Mouse (Mus musculus) hindbrain, embryonic 10.5 days (tissue): ENCODE results near the gene Fkbp10. TPM values are rescaled to one million over a fixed set of nuclear protein-coding genes. Genes with fewer than 3 reads are reported as not detected.

Experiments used
- DNase-seq: peaks from one replicate; pipeline ENCODE4 v3.0.0-alpha.2; 2017; ENCODE audit warnings: low spot score
- H3K27ac ChIP-seq: fragments of 300-500 bp; sonication (generic); 2 replicates; pipeline ENCODE4 v1.5.1; 2016; ENCODE audit warnings: mild to moderate bottlenecking, moderate library complexity
- H3K27me3 ChIP-seq: fragments of 300-500 bp; sonication (generic); 2 replicates; pipeline ENCODE4 v1.6.1; 2016; ENCODE audit warnings: mild to moderate bottlenecking; ENCODE audit not compliant: poor library complexity, insufficient read depth, severe bottlenecking
- H3K36me3 ChIP-seq: fragments of 300-500 bp; sonication (generic); 2 replicates; pipeline ENCODE4 v1.6.1; 2016; ENCODE audit warnings: mild to moderate bottlenecking, moderate library complexity
- H3K4me1 ChIP-seq: fragments of 300-500 bp; sonication (generic); replicated peaks from 2 replicates; pipeline ENCODE4 v1.6.1; 2016; ENCODE audit warnings: mild to moderate bottlenecking
- H3K4me3 ChIP-seq: fragments of 300-500 bp; sonication (generic); 2 replicates; pipeline ENCODE4 v1.5.1; 2016; ENCODE audit warnings: mild to moderate bottlenecking, moderate library complexity
- H3K9me3 ChIP-seq: fragments of 300-500 bp; sonication (generic); 2 replicates; pipeline ENCODE4 v1.6.1; 2016; ENCODE audit warnings: mild to moderate bottlenecking, moderate library complexity
- WGBS: fragments of 180-500 bp; shearing (Covaris S2); methylation state at CpG from one replicate; pipeline ENCODE4 v1.1.7; 2016; 5-methylcytosine and 5-hydroxymethylcytosine counted together
- polyA plus RNA-seq: library from polyadenylated mRNA; unstranded; fragments of >200 nt; fragmentation: Nextera tagmentation; extraction: Ambion mirVana; gene quantifications from 2 replicates; pipeline ENCODE4 v1.2.1, GENCODE M21; 2016

Fkbp10 gene
- polyA plus RNA-seq, 1 experiment from 2014 or later, result 52.0 TPM

DNA sequence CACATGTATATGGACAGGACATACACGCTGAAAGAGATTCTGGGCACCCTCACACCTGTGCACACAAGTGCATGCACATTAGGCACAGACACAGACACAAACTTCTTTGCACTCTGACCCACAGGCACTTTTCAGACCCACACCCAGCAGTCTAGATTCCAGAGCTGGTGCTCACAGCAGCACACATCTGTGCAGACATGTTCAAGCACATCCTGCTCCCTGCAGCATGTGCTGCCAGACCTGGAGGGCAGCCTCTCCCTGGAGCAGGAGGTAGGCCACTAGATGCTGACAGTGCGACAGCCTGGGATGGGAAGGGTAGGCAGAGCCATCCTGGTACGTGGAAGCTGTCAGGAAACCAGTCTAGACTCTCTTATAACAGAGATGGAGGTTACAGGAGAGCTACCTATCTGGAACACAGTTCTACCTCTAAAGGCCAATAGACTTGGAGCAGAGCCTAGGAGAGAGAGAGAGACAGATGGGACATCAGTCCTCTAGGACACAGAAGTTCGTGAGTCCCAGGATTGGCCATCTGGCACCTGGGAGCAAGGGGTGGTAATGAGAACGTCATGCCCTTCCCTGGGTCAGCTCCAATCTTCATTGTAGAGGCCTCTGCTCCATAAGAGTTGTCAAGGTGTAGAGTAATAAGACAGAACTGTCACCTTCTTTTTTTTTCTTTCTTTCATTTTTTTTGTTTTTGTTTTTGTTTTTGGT lies 8.3 kb upstream of the Fkbp10 start:
- Histone ChIP-seq H3K27ac (no peak overlapping the region), H3K27me3 (no peaks in the 10 kb centered on the region; the same call in 1 of the 2 replicates), H3K4me3 (no peak overlapping the region), H3K9me3 (no peaks in the 10 kb centered on the region), H3K4me1 (peaks cover 24% of the 10 kb centered on the region), H3K36me3 (peaks cover 26% of the 10 kb centered on the region)
- no peak for DNase-seq
- 86% methylated on average over 5 of the region's 5 CpGs for WGBS

DNA sequence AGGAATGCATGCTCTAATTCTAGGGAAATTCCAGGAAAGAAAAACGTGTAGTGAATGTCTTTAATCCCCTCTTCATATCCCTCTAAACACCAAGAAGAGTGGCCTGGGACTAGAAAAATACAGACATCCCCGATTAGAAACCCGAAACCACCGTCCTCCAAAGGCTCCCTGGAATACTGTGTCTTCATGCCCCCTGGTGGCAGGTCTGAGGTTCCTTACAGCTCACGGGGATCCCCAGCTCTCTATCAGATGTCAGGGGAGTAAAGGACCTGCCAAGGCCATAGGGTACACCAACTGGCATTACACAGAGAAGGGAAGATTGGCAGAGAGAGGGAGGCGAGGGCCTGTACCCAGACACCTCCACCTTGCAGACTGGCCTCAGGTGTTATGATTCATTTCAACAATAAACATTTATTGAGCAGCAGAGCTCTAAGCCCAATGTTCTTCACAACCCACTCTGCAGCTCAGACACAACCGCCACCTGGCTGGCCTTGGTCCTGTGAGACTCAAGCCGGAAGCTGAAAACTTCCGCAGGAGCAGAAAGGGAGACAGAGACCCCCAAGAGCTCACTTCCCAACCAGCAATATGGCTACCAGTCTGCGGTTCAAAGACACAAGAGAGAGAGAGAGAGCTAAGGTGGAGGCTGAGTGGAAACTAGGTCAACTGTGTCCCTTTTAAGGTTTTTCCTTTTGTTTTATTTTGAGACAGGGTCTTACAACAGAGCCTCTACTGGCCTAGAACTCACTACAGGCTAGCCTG lies 7.2 kb upstream of the Fkbp10 start:
- H3K9me3 ChIP-seq, result no peaks in the 10 kb centered on the region
- WGBS, result 50% methylated on average over 10 of the region's 10 CpGs
- peaks cover 25% of the 10 kb centered on the region for H3K4me1 ChIP-seq

DNA sequence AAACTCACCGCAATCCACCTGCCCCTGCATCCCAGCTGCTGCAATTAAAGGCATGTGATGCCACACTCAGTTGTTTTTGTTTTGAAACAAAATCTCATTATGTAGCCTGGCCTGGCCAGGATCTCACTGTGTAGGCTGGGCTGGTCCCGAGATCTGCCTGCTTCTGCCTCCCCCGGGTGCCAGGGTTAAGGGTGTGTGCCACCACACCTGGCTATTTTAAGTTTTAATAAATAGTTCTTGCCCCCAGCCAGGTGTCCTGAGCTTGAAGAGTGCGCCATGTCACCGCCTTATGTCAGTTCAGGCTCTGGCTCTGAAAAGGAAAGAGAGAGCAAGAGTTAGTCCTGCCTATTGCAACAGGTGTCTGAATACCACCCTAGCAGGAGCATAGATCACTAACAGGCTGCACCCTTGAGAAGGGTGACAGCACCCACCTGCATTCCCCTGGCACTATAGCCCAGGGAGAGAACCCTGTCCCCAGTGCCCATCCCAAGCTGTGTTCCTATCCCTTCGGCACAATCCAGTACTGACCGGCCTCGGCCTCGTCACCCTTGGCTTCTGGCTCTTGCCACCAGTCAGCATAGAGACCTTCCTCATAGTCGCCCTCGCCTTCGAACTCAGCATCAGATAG lies 6.5 kb upstream of the Fkbp10 start:
- no peak for DNase-seq
- peaks cover 25% of the 10 kb centered on the region for H3K4me1 ChIP-seq
- peaks cover 8% of the 10 kb centered on the region for H3K27me3 ChIP-seq
- no peak overlapping the region for H3K27ac ChIP-seq
- 93% methylated on average over 12 of the region's 12 CpGs for WGBS
- H3K36me3 ChIP-seq, result peaks cover 29% of the 10 kb centered on the region
- no peaks in the 10 kb centered on the region for H3K9me3 ChIP-seq
- H3K4me3 ChIP-seq, result no peak overlapping the region

More for the DNA sequence above, 7.2 kb upstream of the Fkbp10 start:
- Histone ChIP-seq H3K27ac (no peak overlapping the region), H3K36me3 (peaks cover 29% of the 10 kb centered on the region), H3K27me3 (peaks cover under 1% of the 10 kb centered on the region), H3K4me3 (no peak overlapping the region)
- DNase-seq, result peak; percentile 50

DNA sequence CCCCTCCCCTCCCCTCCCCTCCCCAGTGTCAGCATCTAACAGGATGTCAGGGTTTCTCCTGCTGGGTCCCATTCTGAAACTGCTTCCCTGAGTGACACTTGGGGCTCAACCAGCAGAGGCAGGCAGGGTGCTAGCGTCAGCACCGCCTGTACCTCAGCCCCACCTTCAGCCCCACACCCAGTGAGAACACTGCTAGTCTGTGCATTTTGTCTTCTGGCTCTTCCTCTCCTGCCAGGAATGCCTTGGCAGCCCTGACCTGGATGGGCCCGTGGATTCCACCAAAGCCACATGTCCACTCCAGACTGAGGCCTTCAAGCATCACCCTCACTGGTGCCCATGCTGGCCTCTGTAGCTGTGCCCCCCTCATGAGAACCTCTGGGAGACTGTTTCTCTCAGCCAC lies 5.8 kb upstream of the Fkbp10 start:
- WGBS, result 76% methylated on average over 3 of the region's 3 CpGs
- H3K4me3 ChIP-seq, result no peak overlapping the region
- no peak overlapping the region for H3K27ac ChIP-seq
- no peaks in the 10 kb centered on the region for H3K9me3 ChIP-seq
- no peak for DNase-seq
- peaks cover 31% of the 10 kb centered on the region for H3K4me1 ChIP-seq
- peaks cover 29% of the 10 kb centered on the region for H3K36me3 ChIP-seq
- H3K27me3 ChIP-seq, result peaks cover 9% of the 10 kb centered on the region

DNA sequence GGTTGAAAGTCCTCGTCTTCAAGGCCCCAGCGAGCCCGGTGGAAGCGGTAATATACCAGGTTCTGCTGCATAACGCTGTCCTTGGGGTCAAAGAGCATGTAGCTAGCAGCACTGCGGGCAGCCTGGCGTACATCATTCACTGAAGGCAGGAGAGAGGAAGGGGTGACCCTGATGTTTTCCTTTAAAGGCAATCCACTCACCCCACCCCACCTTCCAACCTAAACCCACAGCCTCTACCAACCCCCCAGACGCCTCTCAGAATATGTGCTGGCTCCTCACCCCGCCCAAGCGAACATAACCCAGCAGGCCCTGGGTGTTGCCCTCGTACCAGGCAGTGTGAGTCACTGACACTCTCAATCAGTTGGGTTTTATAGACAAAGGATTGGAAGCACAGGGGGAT lies 3.8 kb upstream of the Fkbp10 start:
- 86% methylated on average over 11 of the region's 11 CpGs for WGBS

DNA sequence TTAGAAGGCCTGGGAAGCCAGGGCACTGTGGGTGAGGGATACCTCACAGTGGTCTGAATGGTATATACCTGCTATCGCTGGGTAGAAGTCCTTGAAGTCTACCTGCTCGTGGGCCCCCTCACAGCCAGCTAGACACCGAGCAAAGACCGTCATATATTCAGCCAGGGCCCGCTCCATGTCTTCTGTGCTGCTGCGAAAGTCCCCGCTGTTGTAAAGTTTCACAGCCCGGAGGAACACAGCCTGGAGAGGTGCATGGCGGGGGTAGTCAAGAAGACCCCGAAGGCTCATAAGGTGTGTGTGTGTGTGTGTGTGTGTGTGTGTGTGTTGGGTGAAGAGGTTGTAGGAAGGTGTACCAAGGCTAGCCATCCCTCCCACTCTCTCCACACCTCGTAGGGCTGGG lies 2.0 kb upstream of the Fkbp10 start:
- peaks cover 35% of the 10 kb centered on the region for H3K27me3 ChIP-seq
- peak overlapping the region; percentile 76 for H3K4me3 ChIP-seq
- no peaks in the 10 kb centered on the region for H3K9me3 ChIP-seq
- DNase-seq, result no peak
- peaks cover 51% of the 10 kb centered on the region for H3K4me1 ChIP-seq
- peaks cover 24% of the 10 kb centered on the region for H3K36me3 ChIP-seq
- 81% methylated on average over 11 of the region's 11 CpGs for WGBS
- peak overlapping the region; percentile 90 for H3K27ac ChIP-seq

More for the DNA sequence above, 3.8 kb upstream of the Fkbp10 start:
- Histone ChIP-seq H3K4me3 (no peak overlapping the region; the same call in 1 of the 2 replicates), H3K27me3 (peaks cover 28% of the 10 kb centered on the region), H3K4me1 (peaks cover 51% of the 10 kb centered on the region), H3K36me3 (peaks cover 29% of the 10 kb centered on the region), H3K9me3 (no peaks in the 10 kb centered on the region), H3K27ac (peak overlapping the region; percentile 40; the same call in 1 of the 2 replicates)
- no peak for DNase-seq

DNA sequence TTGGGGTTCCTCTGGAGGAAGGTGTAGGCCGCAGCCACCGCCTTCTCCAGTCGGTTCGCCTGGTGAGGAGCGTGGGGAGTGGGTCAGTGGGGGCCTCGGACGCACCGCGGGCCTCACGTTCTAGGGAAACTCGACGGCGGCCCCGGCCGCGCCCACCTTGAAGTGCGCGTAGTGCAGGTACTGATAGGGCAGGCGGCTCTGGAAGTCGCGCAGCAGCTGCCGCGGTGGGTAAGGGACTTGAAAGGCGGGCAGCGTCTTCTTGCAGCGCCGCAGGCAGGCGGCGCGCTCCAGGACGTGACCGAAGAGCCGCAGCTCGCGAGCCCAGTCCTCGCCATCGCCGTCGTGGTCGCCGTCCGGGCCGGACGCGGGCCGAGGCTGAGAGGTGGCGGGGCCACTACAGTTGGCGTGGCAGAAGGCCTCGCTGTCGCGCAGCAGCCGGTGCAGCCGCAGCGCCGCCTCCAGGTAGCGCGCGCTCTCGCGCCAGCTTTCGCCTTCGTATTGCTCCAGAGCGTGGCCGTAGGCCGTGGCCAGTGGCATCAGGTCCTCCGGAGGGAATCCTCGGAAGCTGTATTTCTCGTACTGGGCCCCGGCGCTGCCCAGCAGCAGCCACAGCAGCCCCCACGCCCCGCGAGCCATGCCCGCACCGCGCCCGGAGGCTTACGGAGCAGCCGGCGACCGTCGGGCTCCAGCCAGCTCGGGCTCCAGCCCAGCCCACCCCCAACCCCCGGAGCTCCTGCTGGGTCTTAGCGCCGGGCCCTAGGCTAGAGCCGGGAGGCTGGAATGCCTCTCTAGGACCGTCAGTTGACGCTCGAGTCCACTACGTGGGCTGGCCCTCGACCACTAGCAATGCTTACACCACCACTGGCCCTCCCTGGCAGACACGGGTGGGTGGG lies 1.2 kb upstream of the Fkbp10 start, which contains the start of gene P3h4:
TSS of gene P3h4 (minus strand) at position 816 of the 893 bp plus-strand sequence.
- Histone ChIP-seq H3K36me3 (peaks cover 17% of the 10 kb centered on the region), H3K27ac (peak within 1 kb of the TSS; percentile 90), H3K4me1 (peaks cover 51% of the 10 kb centered on the region), H3K4me3 (peak within 1 kb of the TSS; percentile 76), H3K27me3 (peaks cover 35% of the 10 kb centered on the region), H3K9me3 (no peaks in the 10 kb centered on the region)
- 2% methylated on average over 93 of the region's 93 CpGs for WGBS
- DNase-seq, result peak; percentile 91

DNA sequence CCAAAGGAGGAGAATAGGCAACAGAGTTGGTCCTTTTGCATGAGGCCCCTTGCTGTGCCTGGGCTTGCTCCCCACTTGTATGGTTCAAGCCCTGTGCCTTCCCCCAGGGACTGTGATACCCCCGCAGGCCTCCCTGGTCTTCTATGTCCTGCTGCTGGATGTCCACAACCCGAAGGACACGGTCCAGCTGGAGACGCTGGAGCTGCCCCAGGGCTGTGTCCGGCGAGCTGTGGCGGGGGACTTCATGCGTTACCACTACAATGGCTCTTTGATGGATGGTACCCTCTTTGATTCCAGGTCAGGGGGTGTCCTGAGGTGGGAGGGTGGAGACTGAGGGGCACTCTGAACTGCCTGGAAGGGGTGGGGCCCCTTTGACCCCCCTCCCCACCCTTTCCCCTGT lies 6.0 kb downstream of the Fkbp10 start:
- no peaks in the 10 kb centered on the region for H3K9me3 ChIP-seq
- peaks cover 9% of the 10 kb centered on the region for H3K27me3 ChIP-seq
- 41% methylated on average over 8 of the region's 8 CpGs for WGBS
- 0 out of 2 replicates have a peak overlapping the region, but pooled peaks have one; percentile 1 for H3K4me3 ChIP-seq
- H3K4me1 ChIP-seq, result peaks cover 23% of the 10 kb centered on the region
- no peak overlapping the region for H3K27ac ChIP-seq
- no peak for DNase-seq
- H3K36me3 ChIP-seq, result peaks cover 26% of the 10 kb centered on the region

DNA sequence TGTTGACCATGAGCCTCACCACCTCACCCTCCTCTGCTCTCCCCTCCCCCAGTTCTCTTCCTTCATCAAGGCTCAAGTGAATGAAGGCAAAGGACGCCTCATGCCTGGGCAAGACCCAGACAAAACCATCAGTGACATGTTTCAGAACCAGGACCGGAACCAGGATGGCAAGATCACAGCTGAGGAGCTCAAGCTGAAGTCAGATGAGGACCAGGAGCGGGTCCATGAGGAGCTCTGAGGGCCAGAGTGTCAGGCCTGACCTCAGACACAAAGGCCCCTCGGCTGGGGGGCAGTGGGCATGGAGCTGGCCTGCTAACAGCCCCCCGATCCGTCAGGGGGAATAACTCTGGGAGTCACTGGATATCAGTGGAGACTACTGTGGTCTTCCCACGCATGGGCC lies 8.3 kb downstream of the Fkbp10 start:
- Histone ChIP-seq H3K36me3 (peaks cover 30% of the 10 kb centered on the region), H3K9me3 (no peaks in the 10 kb centered on the region), H3K4me1 (peaks cover 21% of the 10 kb centered on the region), H3K4me3 (no peak overlapping the region; the same call in 1 of the 2 replicates), H3K27ac (no peak overlapping the region), H3K27me3 (no peaks in the 10 kb centered on the region)
- 90% methylated on average over 7 of the region's 7 CpGs for WGBS
- no peak for DNase-seq

DNA sequence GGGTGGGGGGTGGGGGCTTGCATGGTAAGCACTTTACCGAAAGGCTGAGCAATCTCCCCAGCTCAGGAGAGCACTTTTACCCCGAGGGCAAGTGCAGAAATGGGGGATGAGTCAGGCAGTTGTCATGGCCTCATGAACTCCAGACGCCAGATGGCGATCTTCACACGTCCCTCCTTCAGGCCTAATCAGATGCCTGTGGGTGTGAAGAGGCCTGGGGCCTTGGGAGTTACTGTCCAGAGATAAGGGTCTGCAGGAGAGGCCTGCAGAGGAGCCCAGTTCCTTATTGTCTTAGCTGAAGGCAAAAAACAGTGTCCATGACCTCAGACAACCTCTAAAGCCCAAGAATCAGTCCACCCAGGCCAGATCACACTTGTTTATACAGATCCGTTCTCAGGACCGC lies 10.4 kb downstream of the Fkbp10 start:
- Histone ChIP-seq H3K27me3 (no peaks in the 10 kb centered on the region), H3K9me3 (no peaks in the 10 kb centered on the region), H3K36me3 (peaks cover 50% of the 10 kb centered on the region), H3K27ac (peak overlapping the region; percentile 69), H3K4me3 (no peak overlapping the region), H3K4me1 (peaks cover 17% of the 10 kb centered on the region)
- DNase-seq, result peak; percentile 67
- WGBS, result 30% methylated on average over 7 of the region's 7 CpGs

DNA sequence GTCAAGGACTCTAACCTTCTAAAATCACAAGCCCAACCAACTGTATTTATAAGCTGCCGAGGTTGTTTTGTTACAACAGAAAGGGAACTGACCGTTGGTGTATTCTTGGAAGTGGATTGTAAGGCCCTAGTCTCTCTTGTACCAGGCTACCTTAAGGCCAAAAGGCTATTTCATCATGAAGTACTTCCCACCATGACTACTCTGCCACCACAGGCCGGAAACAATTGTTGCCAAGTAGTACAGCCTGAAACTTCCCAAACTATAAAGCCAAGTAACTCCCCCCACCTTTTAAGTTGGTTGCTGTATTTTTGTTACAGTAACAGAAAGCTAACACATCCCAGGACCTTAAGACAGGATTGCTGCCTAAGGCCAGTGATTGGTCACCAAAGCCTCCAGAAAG lies 11.3 kb downstream of the Fkbp10 start:
- no peak for DNase-seq
- WGBS, result 89% methylated on average over 3 of the region's 3 CpGs
- H3K27me3 ChIP-seq, result no peaks in the 10 kb centered on the region
- no peaks in the 10 kb centered on the region for H3K9me3 ChIP-seq
- H3K36me3 ChIP-seq, result peaks cover 58% of the 10 kb centered on the region
- H3K27ac ChIP-seq, result no peak overlapping the region
- no peak overlapping the region for H3K4me3 ChIP-seq
- H3K4me1 ChIP-seq, result peaks cover 8% of the 10 kb centered on the region

DNA sequence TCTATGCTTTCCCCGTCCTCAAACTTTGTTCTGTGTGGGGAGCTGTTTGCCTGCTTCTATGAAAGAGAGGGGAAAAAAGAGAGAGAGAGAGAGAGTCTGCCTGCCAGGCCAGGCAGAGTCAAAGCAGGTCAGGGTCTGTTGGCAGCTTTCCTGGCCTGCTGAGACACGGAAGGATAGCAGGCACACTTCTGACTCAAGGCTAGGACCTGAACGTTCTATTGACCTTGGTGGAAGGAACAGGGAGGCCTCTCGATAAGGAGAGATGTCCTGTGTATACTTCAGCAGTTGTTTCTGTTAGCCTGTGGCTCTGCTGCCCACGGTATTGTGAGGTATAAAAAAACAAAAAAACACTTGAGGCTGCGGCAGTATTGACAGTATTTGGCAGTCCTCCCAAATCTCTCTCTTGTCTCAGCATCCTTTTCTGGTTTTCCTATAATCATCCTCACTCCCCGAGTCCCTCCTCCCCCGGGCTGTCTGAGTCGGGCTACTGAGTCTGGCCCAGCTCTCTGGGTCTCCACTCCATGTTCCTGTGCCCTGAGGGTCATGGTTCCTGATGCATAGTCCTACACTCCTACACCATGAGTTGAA lies 13.2 kb downstream of the Fkbp10 start:
- H3K36me3 ChIP-seq, result peaks cover 61% of the 10 kb centered on the region
- 88% methylated on average over 9 of the region's 9 CpGs for WGBS
- no peaks in the 10 kb centered on the region for H3K27me3 ChIP-seq
- DNase-seq, result no peak
- no peak overlapping the region for H3K4me3 ChIP-seq
- 0 out of 2 replicates have a peak, but pooled peaks cover 6% of the 10 kb centered on the region for H3K4me1 ChIP-seq
- no peaks in the 10 kb centered on the region for H3K9me3 ChIP-seq
- no peak overlapping the region for H3K27ac ChIP-seq
